Mouse (Mus musculus): ENCODE results near the gene Rhbdf1. TPM values are rescaled to one million over a fixed set of nuclear protein-coding genes. Genes with fewer than 3 reads are reported as not detected.

The Rhbdf1 gene
- total and polyA plus RNA-seq, 3 experiments, result 2.9 to 14.3 TPM; not detected in 1

DNA sequence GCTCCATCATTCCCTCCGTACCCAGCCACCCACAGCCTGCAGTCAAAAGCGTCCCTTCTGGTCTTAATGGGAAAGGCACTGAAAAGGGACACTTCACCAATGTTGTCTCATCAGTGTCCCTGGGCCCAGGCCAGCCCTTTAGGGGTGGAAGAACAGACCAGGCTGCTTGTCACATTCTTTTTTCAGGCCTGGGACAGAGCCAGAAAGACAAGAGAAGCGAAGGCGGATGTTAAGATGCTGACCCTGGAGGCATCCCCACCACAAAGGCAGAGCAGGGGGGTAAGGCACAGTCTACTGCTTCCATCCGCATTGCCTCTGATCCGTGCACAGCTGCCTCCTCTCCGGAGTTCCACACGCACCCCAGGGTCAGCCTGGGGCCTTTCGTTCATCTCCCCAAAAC, 32.0 kb downstream of the Rhbdf1 start:
- Histone ChIP-seq H3K4me1 (ENCODE audit: control insufficient read depth in 1 of 2, insufficient read depth in 2 of 2, low read length in 2 of 2) (peaks cover 0 to 2% of the 10 kb centered on the region in 2 experiments; a peak in 1 of 4 replicates), H3K27ac (ENCODE audit: control insufficient read depth, low read depth, low read length) (no peak overlapping the region), H3K79me2 (ENCODE audit: control insufficient read depth, insufficient read depth, low read length, poor library complexity) (no peaks in the 10 kb centered on the region), H3K36me3 (ENCODE audit: control insufficient read depth in 1 of 2, insufficient read depth in 2 of 2, low read length in 2 of 2) (peaks cover 0 to 2% of the 10 kb centered on the region in 2 experiments; a peak in 1 of 4 replicates), H3K4me3 (ENCODE audit: control insufficient read depth in 1 of 2, insufficient read depth in 1 of 2, low read depth in 2 of 2, low read length in 2 of 2) (no peak overlapping the region), H3K9ac (ENCODE audit: control insufficient read depth, low read depth, low read length, poor library complexity, severe bottlenecking) (no peak overlapping the region), H3K9me3 (replicated peaks; ENCODE audit: insufficient read depth, low read length) (no peaks in the 10 kb centered on the region), H3K27me3 (ENCODE audit: control insufficient read depth in 1 of 2, insufficient read depth in 2 of 2, low read length in 2 of 2) (no peaks in the 10 kb centered on the region)
- no peak for DNase-seq (ENCODE audit: low read depth, low spot score)
- TF ChIP-seq TCF12 (IDR thresholded peaks at IDR 0.05; ENCODE audit: low read depth, low read length), result no peak
- TF ChIP-seq SMC3 (IDR thresholded peaks at IDR 0.05; ENCODE audit: low read depth, low read length), result no peak
- no peak for TF ChIP-seq NRF1 (IDR thresholded peaks at IDR 0.05; ENCODE audit: insufficient read depth, low read depth, low read length, poor library complexity, severe bottlenecking)
- TF ChIP-seq KAT2A (conservative IDR thresholded peaks at IDR 0.05; ENCODE audit: low read depth, low read length), result no peak
- no peak for TF ChIP-seq E2F4 (IDR thresholded peaks at IDR 0.05; ENCODE audit: borderline replicate concordance, low read depth, low read length)
- TF ChIP-seq ZNF384 (IDR thresholded peaks at IDR 0.05; ENCODE audit: low read depth, low read length), result no peak
- TF ChIP-seq MAFK (IDR thresholded peaks at IDR 0.05; ENCODE audit: borderline replicate concordance, low read depth, low read length), result no peak

DNA sequence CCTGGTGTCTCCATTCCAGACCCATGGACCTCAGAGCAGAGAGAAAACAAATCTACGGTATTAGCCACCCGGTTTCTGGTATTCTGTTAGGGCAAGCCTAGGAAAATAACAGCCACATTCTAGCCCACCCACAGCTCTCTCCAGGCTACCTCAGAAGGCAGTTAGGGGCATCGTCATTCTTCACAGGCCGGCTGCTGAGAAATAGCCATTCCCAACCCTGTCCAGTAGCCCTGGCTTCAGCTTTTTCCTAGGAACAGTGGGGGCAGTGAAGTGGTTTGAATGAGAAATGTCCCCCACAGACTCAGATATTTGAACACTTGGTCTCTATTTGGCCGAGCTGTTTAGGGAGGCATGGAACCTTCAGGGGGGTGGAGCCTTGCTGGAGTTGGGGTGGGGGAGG, 32.7 kb downstream of the Rhbdf1 start:
- peaks cover 0 to 2% of the 10 kb centered on the region in 2 experiments; a peak in 1 of 4 replicates for H3K36me3 ChIP-seq (ENCODE audit: control insufficient read depth in 1 of 2, insufficient read depth in 2 of 2, low read length in 2 of 2)
- no peaks in the 10 kb centered on the region for H3K4me1 ChIP-seq (ENCODE audit: control insufficient read depth in 1 of 2, insufficient read depth in 2 of 2, low read length in 2 of 2)
- H3K27ac ChIP-seq (ENCODE audit: control insufficient read depth, low read depth, low read length), result no peak overlapping the region
- no peaks in the 10 kb centered on the region for H3K9me3 ChIP-seq (replicated peaks; ENCODE audit: insufficient read depth, low read length)
- no peak overlapping the region for H3K4me3 ChIP-seq (ENCODE audit: control insufficient read depth in 1 of 2, insufficient read depth in 1 of 2, low read depth in 2 of 2, low read length in 2 of 2)
- no peak overlapping the region for H3K9ac ChIP-seq (ENCODE audit: control insufficient read depth, low read depth, low read length, poor library complexity, severe bottlenecking)
- H3K27me3 ChIP-seq (ENCODE audit: control insufficient read depth in 1 of 2, insufficient read depth in 2 of 2, low read length in 2 of 2), result no peaks in the 10 kb centered on the region
- no peaks in the 10 kb centered on the region for H3K79me2 ChIP-seq (ENCODE audit: control insufficient read depth, insufficient read depth, low read length, poor library complexity)
- DNase-seq (ENCODE audit: low read depth, low spot score), result no peak
- TF ChIP-seq SIN3A (IDR thresholded peaks at IDR 0.05; ENCODE audit: low read length) (no peak), NRF1 (IDR thresholded peaks at IDR 0.05; ENCODE audit: insufficient read depth, low read depth, low read length, poor library complexity, severe bottlenecking) (no peak), GABPA (IDR thresholded peaks at IDR 0.05; ENCODE audit: low read depth, low read length) (no peak), NELFE (IDR thresholded peaks at IDR 0.05; ENCODE audit: low read depth, low read length) (no peak), MAFK (IDR thresholded peaks at IDR 0.05; ENCODE audit: borderline replicate concordance, low read depth, low read length) (no peak), MXI1 (IDR thresholded peaks at IDR 0.05; ENCODE audit: low read depth, low read length) (no peak), MYC (IDR thresholded peaks at IDR 0.05; ENCODE audit: low read depth, low read length) (no peak), ETS1 (IDR thresholded peaks at IDR 0.05; ENCODE audit: low read depth, low read length) (no peak), RAD21 (IDR thresholded peaks at IDR 0.05; ENCODE audit: low read depth, low read length) (no peak), POLR2A (IDR thresholded peaks at IDR 0.05; ENCODE audit: control insufficient read depth in 1 of 2, insufficient read depth in 1 of 2, low read depth in 1 of 2, low read length in 2 of 2, poor library complexity in 1 of 2) (no peak)

DNA sequence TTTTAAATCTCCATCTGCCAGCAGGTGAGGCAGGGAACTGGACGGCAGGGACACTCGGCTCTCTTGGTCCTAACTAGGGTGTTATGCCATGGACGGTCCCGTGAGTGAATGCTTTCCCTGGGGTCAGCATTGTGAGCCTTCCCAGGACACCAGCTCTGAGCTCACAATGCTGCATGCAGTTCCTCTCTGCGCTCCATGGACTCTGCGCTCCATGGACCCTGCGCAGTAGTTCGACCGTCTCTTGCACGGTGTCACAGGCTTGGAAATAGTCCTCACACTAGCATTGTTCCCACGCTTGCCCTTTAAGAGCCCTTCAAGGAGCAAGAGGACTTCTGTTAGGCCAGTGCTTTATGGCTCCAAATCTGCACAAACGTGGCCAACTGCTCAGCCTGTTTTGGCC, 33.2 kb downstream of the Rhbdf1 start:
- Histone ChIP-seq H3K9me3 (replicated peaks; ENCODE audit: insufficient read depth, low read length) (no peaks in the 10 kb centered on the region), H3K9ac (ENCODE audit: control insufficient read depth, low read depth, low read length, poor library complexity, severe bottlenecking) (no peak overlapping the region), H3K27me3 (ENCODE audit: control insufficient read depth in 1 of 2, insufficient read depth in 2 of 2, low read length in 2 of 2) (no peaks in the 10 kb centered on the region), H3K4me1 (ENCODE audit: control insufficient read depth in 1 of 2, insufficient read depth in 2 of 2, low read length in 2 of 2) (no peaks in the 10 kb centered on the region), H3K36me3 (ENCODE audit: control insufficient read depth in 1 of 2, insufficient read depth in 2 of 2, low read length in 2 of 2) (peaks cover 0 to 2% of the 10 kb centered on the region in 2 experiments; a peak in 1 of 4 replicates), H3K79me2 (ENCODE audit: control insufficient read depth, insufficient read depth, low read length, poor library complexity) (no peaks in the 10 kb centered on the region), H3K27ac (ENCODE audit: control insufficient read depth, low read depth, low read length) (no peak overlapping the region), H3K4me3 (ENCODE audit: control insufficient read depth in 1 of 2, insufficient read depth in 1 of 2, low read depth in 2 of 2, low read length in 2 of 2) (no peak overlapping the region)
- TF ChIP-seq POLR2AphosphoS2 (IDR thresholded peaks at IDR 0.05; ENCODE audit: low read length), result peak; percentile 16; the same call in 1 of the 2 replicates
- TF ChIP-seq KAT2A (conservative IDR thresholded peaks at IDR 0.05; ENCODE audit: low read depth, low read length), result no peak
- DNase-seq (ENCODE audit: low read depth, low spot score), result no peak

Data from MEL (cell line).